Mouse (Mus musculus) MEL (cell line): ENCODE results near the gene Gm13889. TPM values are rescaled to one million over a fixed set of nuclear protein-coding genes. Genes with fewer than 3 reads are reported as not detected.

Experiments
- DNase-seq: peaks from one replicate; pipeline ENCODE4 v3.0.0; 2011; ENCODE audit warnings: low read depth, low spot score
- H3K27ac ChIP-seq: 2 replicates; pipeline ENCODE4 v1.5.1; 2012; ENCODE audit warnings: low read depth, mild to moderate bottlenecking, control low read depth, low read length, moderate library complexity; ENCODE audit not compliant: control insufficient read depth
- H3K27me3 ChIP-seq, 2 experiments: fragments of 150-350 bp in 1 of 2; sonication (generic) in 1 of 2; 2 replicates each; pipeline ENCODE4 v1.6.1; 2012; ENCODE audit warnings: low read length in 2 of 2, mild to moderate bottlenecking in 2 of 2, improper control_type of control experiment in 1 of 2, moderate library complexity in 1 of 2; ENCODE audit not compliant: insufficient read depth in 2 of 2, control insufficient read depth in 1 of 2
- H3K36me3 ChIP-seq, 2 experiments: 2 replicates each; pipeline ENCODE4 v1.6.1; 2012 to 2014; ENCODE audit warnings: low read length in 2 of 2, improper control_type of control experiment in 1 of 2, inconsistent platforms in 1 of 2, mild to moderate bottlenecking in 1 of 2; ENCODE audit not compliant: insufficient read depth in 2 of 2, control insufficient read depth in 1 of 2
- H3K4me1 ChIP-seq, 2 experiments: fragments of 150-350 bp in 1 of 2; sonication (generic) in 1 of 2; 2 replicates each; pipeline ENCODE4 v1.6.1; 2012; ENCODE audit warnings: low read length in 2 of 2, improper control_type of control experiment in 1 of 2, mild to moderate bottlenecking in 1 of 2; ENCODE audit not compliant: insufficient read depth in 2 of 2, control insufficient read depth in 1 of 2
- H3K4me3 ChIP-seq, 2 experiments: fragments of 150-350 bp in 1 of 2; sonication (generic) in 1 of 2; 2 replicates each; pipeline ENCODE4 v1.5.1; 2012; ENCODE audit warnings: low read depth in 2 of 2, low read length in 2 of 2, mild to moderate bottlenecking in 2 of 2, moderate library complexity in 2 of 2, control low read depth in 1 of 2, improper control_type of control experiment in 1 of 2; ENCODE audit not compliant: control insufficient read depth in 1 of 2, insufficient read depth in 1 of 2
- H3K79me2 ChIP-seq: 2 replicates; pipeline ENCODE4 v1.6.1; 2012; ENCODE audit warnings: mild to moderate bottlenecking, low read length, moderate library complexity; ENCODE audit not compliant: control insufficient read depth, poor library complexity, insufficient read depth
- H3K9ac ChIP-seq: 2 replicates; pipeline ENCODE4 v1.6.1; 2012; ENCODE audit warnings: low read depth, mild to moderate bottlenecking, control low read depth, low read length, moderate library complexity; ENCODE audit not compliant: control insufficient read depth, poor library complexity, severe bottlenecking
- H3K9me3 ChIP-seq: fragments of 150-350 bp; sonication (generic); replicated peaks from 2 replicates; pipeline ENCODE4 v1.6.1; 2012; ENCODE audit warnings: mild to moderate bottlenecking, low read length, improper control_type of control experiment, moderate library complexity; ENCODE audit not compliant: insufficient read depth
- BHLHE40 ChIP-seq: IDR thresholded peaks from 2 replicates; pipeline ENCODE4 v1.6.1; 2012; ENCODE audit warnings: low read depth, mild to moderate bottlenecking, inconsistent platforms, low read length, improper control_type of control experiment, borderline replicate concordance
- CHD2 ChIP-seq: IDR thresholded peaks from 2 replicates; pipeline ENCODE4 v1.6.1; 2011; ENCODE audit warnings: low read length, improper control_type of control experiment
- CTCF ChIP-seq, 3 experiments: IDR thresholded peaks in 2 of 3; conservative IDR thresholded peaks in 1 of 3; 2 replicates each; pipeline ENCODE4 v1.5.1; 2011 to 2012; ENCODE audit warnings: low read length in 3 of 3, low read depth in 2 of 3, mild to moderate bottlenecking in 2 of 3, improper control_type of control experiment in 1 of 3, inconsistent platforms in 1 of 3, mixed read lengths in 1 of 3, moderate library complexity in 1 of 3; ENCODE audit not compliant: control insufficient read depth in 1 of 3, insufficient read depth in 1 of 3, poor library complexity in 1 of 3, severe bottlenecking in 1 of 3
- ETS1 ChIP-seq: IDR thresholded peaks from 2 replicates; pipeline ENCODE4 v1.6.1; 2012; ENCODE audit warnings: low read depth, mild to moderate bottlenecking, inconsistent platforms, low read length, improper control_type of control experiment, moderate library complexity
- GABPA ChIP-seq: IDR thresholded peaks from 2 replicates; pipeline ENCODE4 v1.6.1; 2012; ENCODE audit warnings: low read depth, mild to moderate bottlenecking, inconsistent platforms, low read length, improper control_type of control experiment, moderate library complexity
- GATA1 ChIP-seq: IDR thresholded peaks from 2 replicates; pipeline ENCODE4 v1.6.1; 2011; ENCODE audit warnings: low read depth, low read length, improper control_type of control experiment
- KAT2A ChIP-seq: conservative IDR thresholded peaks from 2 replicates; pipeline ENCODE4 v1.6.1; 2012; ENCODE audit warnings: low read depth, low read length, improper control_type of control experiment, inconsistent platforms
- MAX ChIP-seq: IDR thresholded peaks from 2 replicates; pipeline ENCODE4 v1.6.1; 2011; ENCODE audit warnings: low read length, improper control_type of control experiment
- MEF2A ChIP-seq: IDR thresholded peaks from 2 replicates; pipeline ENCODE4 v1.6.1; 2014; ENCODE audit warnings: low read depth, mild to moderate bottlenecking, inconsistent platforms, low read length, improper control_type of control experiment; ENCODE audit not compliant: poor library complexity, insufficient replicate concordance, severe bottlenecking; ENCODE audit errors: extremely low read depth
- MYB ChIP-seq: IDR thresholded peaks from 2 replicates; pipeline ENCODE4 v1.6.1; 2011; ENCODE audit warnings: mild to moderate bottlenecking, low read depth, low read length, improper control_type of control experiment
- NELFE ChIP-seq: IDR thresholded peaks from 2 replicates; pipeline ENCODE4 v1.6.1; 2011; ENCODE audit warnings: low read depth, low read length, improper control_type of control experiment
- POLR2A ChIP-seq, 2 experiments: IDR thresholded peaks; 2 replicates each; pipeline ENCODE4 v1.6.1; 2011 to 2012; ENCODE audit warnings: low read length in 2 of 2, mild to moderate bottlenecking in 2 of 2, control low read depth in 1 of 2, improper control_type of control experiment in 1 of 2, low read depth in 1 of 2, moderate library complexity in 1 of 2; ENCODE audit not compliant: control insufficient read depth in 1 of 2, insufficient read depth in 1 of 2, poor library complexity in 1 of 2
- POLR2AphosphoS2 ChIP-seq: IDR thresholded peaks from 2 replicates; pipeline ENCODE4 v1.6.1; 2011; ENCODE audit warnings: low read length, improper control_type of control experiment
- POLR2AphosphoS5 ChIP-seq: IDR thresholded peaks from 2 replicates; pipeline ENCODE4 v1.6.1; 2012; ENCODE audit warnings: low read depth, borderline replicate concordance, mild to moderate bottlenecking, inconsistent platforms, low read length, moderate library complexity, mixed read lengths
- RAD21 ChIP-seq: IDR thresholded peaks from 2 replicates; pipeline ENCODE4 v1.6.1; 2011; ENCODE audit warnings: mild to moderate bottlenecking, low read depth, low read length, improper control_type of control experiment
- RCOR1 ChIP-seq: IDR thresholded peaks from 2 replicates; pipeline ENCODE4 v1.6.1; 2012; ENCODE audit warnings: low read depth, mild to moderate bottlenecking, inconsistent platforms, low read length, improper control_type of control experiment
- SMC3 ChIP-seq: IDR thresholded peaks from 2 replicates; pipeline ENCODE4 v1.6.1; 2011; ENCODE audit warnings: low read depth, low read length, improper control_type of control experiment
- TAL1 ChIP-seq: IDR thresholded peaks from 2 replicates; pipeline ENCODE4 v1.6.1; 2012; ENCODE audit warnings: mild to moderate bottlenecking, inconsistent platforms, low read length, moderate library complexity, mixed read lengths
- TBP ChIP-seq: IDR thresholded peaks from 2 replicates; pipeline ENCODE4 v1.8.0; 2011; ENCODE audit warnings: low read depth, low read length, improper control_type of control experiment
- USF1 ChIP-seq: IDR thresholded peaks from 2 replicates; pipeline ENCODE4 v1.6.1; 2014; ENCODE audit warnings: low read depth, mild to moderate bottlenecking, inconsistent platforms, low read length, improper control_type of control experiment, moderate library complexity
- ZC3H11A ChIP-seq: IDR thresholded peaks from 2 replicates; pipeline ENCODE4 v1.6.1; 2012; ENCODE audit warnings: low read depth, mild to moderate bottlenecking, inconsistent platforms, low read length, improper control_type of control experiment
- ZNF384 ChIP-seq: IDR thresholded peaks from 2 replicates; pipeline ENCODE4 v1.6.1; 2012; ENCODE audit warnings: low read depth, mild to moderate bottlenecking, inconsistent platforms, low read length, improper control_type of control experiment
- polyA plus RNA-seq, 2 experiments: library from polyadenylated mRNA; stranded (reverse) in 1 of 2; unstranded in 1 of 2; fragments of >175 nt in 1 of 2; fragments of >200 nt in 1 of 2; gene quantifications; 2 replicates each; pipeline versions ENCODE4 v1.2.1 to v1.2.4; 2012; ENCODE audit warnings: low replicate concordance in 2 of 2, low read depth in 1 of 2; ENCODE audit not compliant: insufficient read length in 2 of 2, insufficient read depth in 1 of 2, missing spikeins in 1 of 2
- total RNA-seq: library from RNA; depleted of rRNA; stranded (reverse); fragments of 300-350 nt; gene quantifications from 2 replicates; pipeline ENCODE4 v1.2.3, GENCODE M21; 2012

Gene Gm13889
- total and polyA plus RNA-seq, 3 experiments: not detected

DNA sequence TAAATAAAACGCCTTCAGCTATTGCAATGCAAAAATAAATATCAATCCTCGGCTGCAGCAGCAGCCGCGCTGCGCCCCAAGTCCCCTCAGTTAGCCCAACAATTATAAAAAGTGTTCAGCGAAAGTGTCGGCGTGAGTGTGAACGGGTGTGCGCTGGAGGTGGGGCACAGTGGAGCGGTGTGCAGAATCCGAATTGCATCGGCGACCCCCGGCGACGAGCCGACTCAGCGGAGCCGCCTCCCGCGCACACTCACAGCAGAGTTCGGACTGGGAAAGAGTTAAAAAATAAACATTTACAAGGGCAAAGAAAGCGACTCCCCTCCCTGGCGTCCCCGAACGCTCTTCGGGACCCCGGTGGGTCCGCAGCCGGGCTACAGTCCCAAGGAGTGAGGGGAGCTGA lies 1.1 kb downstream of the Gm13889 start:
- Histone ChIP-seq H3K4me1 (no peaks in the 10 kb centered on the region), H3K36me3 (no peaks in the 10 kb centered on the region), H3K79me2 (no peaks in the 10 kb centered on the region), H3K27me3 (no peaks in the 10 kb centered on the region), H3K4me3 (no peak overlapping the region), H3K9ac (no peak overlapping the region), H3K27ac (no peak overlapping the region), H3K9me3 (no peaks in the 10 kb centered on the region)
- no peak for TF ChIP-seq MYB
- TF ChIP-seq ZC3H11A: no peak
- TF ChIP-seq CTCF (IDR thresholded peaks at IDR 0.05 in 2 of 3, conservative IDR thresholded peaks at IDR 0.05 in 1 of 3; ENCODE audit: control insufficient read depth in 1 of 3, insufficient read depth in 1 of 3, low read depth in 2 of 3, low read length in 3 of 3, poor library complexity in 1 of 3, severe bottlenecking in 1 of 3): no peak
- no peak for TF ChIP-seq TBP
- TF ChIP-seq ETS1: no peak
- TF ChIP-seq KAT2A: no peak
- no peak for TF ChIP-seq BHLHE40
- TF ChIP-seq TAL1: no peak
- no peak for TF ChIP-seq MAX
- TF ChIP-seq RCOR1: no peak
- no peak for DNase-seq

DNA sequence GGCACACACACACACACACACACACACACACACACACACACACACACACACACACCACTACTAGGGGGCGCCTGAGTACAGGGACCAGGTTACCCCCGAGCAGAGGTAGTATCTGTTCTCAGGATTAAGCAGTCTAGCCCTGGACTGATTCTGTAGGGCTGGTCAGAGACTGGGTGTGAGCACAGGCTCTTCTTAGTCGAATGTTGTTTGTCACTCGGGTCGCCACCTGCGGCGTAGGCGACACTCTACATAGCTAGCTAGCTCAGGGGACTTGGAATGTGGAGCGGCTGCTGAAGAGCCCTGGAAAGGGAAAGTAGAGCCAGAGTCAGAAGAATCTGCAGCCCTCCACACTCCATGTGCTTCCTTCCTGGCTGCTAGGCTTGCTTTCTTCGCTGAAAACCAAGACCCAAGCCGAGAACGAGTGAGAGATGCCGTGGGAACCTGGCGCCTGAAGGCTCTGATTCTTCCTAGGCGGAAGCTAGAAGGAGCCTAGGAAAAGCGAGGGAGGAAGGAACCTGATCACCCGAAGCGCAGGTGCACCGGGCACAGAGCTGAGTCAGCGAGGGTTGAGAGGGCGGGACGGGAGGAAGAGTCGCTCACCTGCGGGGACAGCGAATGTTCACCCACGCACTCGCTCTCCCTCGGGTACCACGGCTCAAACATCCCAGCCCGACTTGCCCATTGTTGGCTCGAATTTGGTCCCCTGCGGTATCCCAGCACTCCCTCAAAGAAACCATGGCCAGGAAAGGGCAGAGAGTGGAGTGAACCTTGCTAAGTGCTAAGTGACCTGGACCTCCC lies 2.0 kb downstream of the Gm13889 start:
- Histone ChIP-seq H3K27ac (no peak overlapping the region), H3K9ac (no peak overlapping the region), H3K4me3 (no peak overlapping the region), H3K79me2 (no peaks in the 10 kb centered on the region), H3K4me1 (no peaks in the 10 kb centered on the region), H3K36me3 (no peaks in the 10 kb centered on the region), H3K9me3 (no peaks in the 10 kb centered on the region), H3K27me3 (no peaks in the 10 kb centered on the region)
- TF ChIP-seq SMC3 (no peak), CTCF (IDR thresholded peaks at IDR 0.05 in 2 of 3, conservative IDR thresholded peaks at IDR 0.05 in 1 of 3; ENCODE audit: control insufficient read depth in 1 of 3, insufficient read depth in 1 of 3, low read depth in 2 of 3, low read length in 3 of 3, poor library complexity in 1 of 3, severe bottlenecking in 1 of 3) (no peak), NELFE (no peak), MEF2A (no peak), GATA1 (no peak)
- DNase-seq: no peak

DNA sequence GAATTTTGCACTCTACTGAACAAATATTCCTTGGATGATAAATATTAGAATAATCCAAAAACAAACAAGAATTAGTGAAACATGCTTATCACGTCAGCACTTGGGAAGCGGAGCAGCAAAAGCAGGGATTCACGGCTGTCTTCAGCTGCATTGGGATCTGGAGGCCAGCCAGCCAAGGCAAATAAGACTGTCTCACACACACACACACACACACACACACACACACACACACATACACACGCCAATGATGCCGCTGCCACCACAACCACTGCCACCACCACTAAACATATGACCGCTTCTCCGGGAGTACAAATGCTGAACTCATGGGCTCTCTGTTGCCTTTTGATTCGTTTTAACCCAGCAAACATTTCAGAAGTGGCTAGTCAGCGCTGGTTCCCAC lies 3.3 kb downstream of the Gm13889 start:
- H3K27ac ChIP-seq: no peak overlapping the region
- no peaks in the 10 kb centered on the region for H3K79me2 ChIP-seq
- H3K36me3 ChIP-seq: no peaks in the 10 kb centered on the region
- no peak overlapping the region for H3K4me3 ChIP-seq
- no peaks in the 10 kb centered on the region for H3K9me3 ChIP-seq
- TF ChIP-seq GABPA: no peak
- TF ChIP-seq ZNF384: no peak
- no peak for TF ChIP-seq USF1
- TF ChIP-seq POLR2AphosphoS5: no peak
- no peak for TF ChIP-seq RAD21
- no peak for TF ChIP-seq CHD2
- no peak for TF ChIP-seq POLR2A (IDR thresholded peaks at IDR 0.05; ENCODE audit: control insufficient read depth in 1 of 2, insufficient read depth in 1 of 2, low read depth in 1 of 2, low read length in 2 of 2, poor library complexity in 1 of 2)
- no peak for TF ChIP-seq TAL1
- TF ChIP-seq MEF2A: no peak
- TF ChIP-seq POLR2AphosphoS2: no peak
- no peak for TF ChIP-seq KAT2A
- no peak for TF ChIP-seq MAX
- TF ChIP-seq GATA1: no peak
- DNase-seq: no peak
- no peaks in the 10 kb centered on the region for H3K27me3 ChIP-seq
- H3K4me1 ChIP-seq: no peaks in the 10 kb centered on the region
- H3K9ac ChIP-seq: no peak overlapping the region
